Mouse (Mus musculus): ENCODE measurements around the gene Psmb7. TPM values are rescaled to one million over a fixed set of nuclear protein-coding genes. Genes with fewer than 3 reads are reported as not detected.

Psmb7 gene
- total and polyA plus RNA-seq, 2 experiments, result 99.4 to 219 TPM

GRCm38 (mm10) chr2:38621076-38621475, 22.8 kb downstream of the Psmb7 start:
- peak; percentile 64 for DNase-seq (ENCODE audit: extremely low read depth, low read depth, low spot score)
- H3K4me1 ChIP-seq (ENCODE audit: control insufficient read depth, insufficient read depth, low read length), result peaks cover 21% of the 10 kb centered on the region
- no peak overlapping the region for H3K27ac ChIP-seq (replicated peaks; ENCODE audit: insufficient read depth, low read depth, low read length)
- H3K79me2 ChIP-seq (ENCODE audit: control insufficient read depth, insufficient read depth, low read length), result peaks cover 22% of the 10 kb centered on the region; the same call in 1 of the 2 replicates
- no peak overlapping the region for H3K9ac ChIP-seq (ENCODE audit: low read depth, low read length)
- WGBS, result 41% methylated on average over 4 of the region's 4 CpGs
- TF ChIP-seq CTCF (IDR thresholded peaks at IDR 0.05; ENCODE audit: low read depth, low read length), result no peak
- no peak for TF ChIP-seq POLR2A (IDR thresholded peaks at IDR 0.05; ENCODE audit: extremely low read depth, insufficient read depth, low read length)
- no peak overlapping the region for H3K4me3 ChIP-seq (ENCODE audit: insufficient read depth, low read depth, low read length)
- H3K27me3 ChIP-seq (ENCODE audit: control insufficient read depth, insufficient read depth, low read length), result no peaks in the 10 kb centered on the region
- H3K36me3 ChIP-seq (ENCODE audit: control insufficient read depth, insufficient read depth, low read length), result peaks cover 2% of the 10 kb centered on the region; the same call in 1 of the 2 replicates

GRCm38 (mm10) chr2:38619777-38620176, 24.1 kb downstream of the Psmb7 start:
- TF ChIP-seq POLR2A (IDR thresholded peaks at IDR 0.05; ENCODE audit: extremely low read depth, insufficient read depth, low read length) (no peak), CTCF (IDR thresholded peaks at IDR 0.05; ENCODE audit: low read depth, low read length) (no peak)
- no peak for DNase-seq (ENCODE audit: extremely low read depth, low read depth, low spot score)
- Histone ChIP-seq H3K36me3 (ENCODE audit: control insufficient read depth, insufficient read depth, low read length) (peaks cover 2% of the 10 kb centered on the region; the same call in 1 of the 2 replicates), H3K79me2 (ENCODE audit: control insufficient read depth, insufficient read depth, low read length) (peaks cover 26% of the 10 kb centered on the region; the same call in 1 of the 2 replicates), H3K9ac (ENCODE audit: low read depth, low read length) (no peak overlapping the region), H3K4me3 (ENCODE audit: insufficient read depth, low read depth, low read length) (no peak overlapping the region), H3K27me3 (ENCODE audit: control insufficient read depth, insufficient read depth, low read length) (no peaks in the 10 kb centered on the region), H3K4me1 (ENCODE audit: control insufficient read depth, insufficient read depth, low read length) (peaks cover 22% of the 10 kb centered on the region), H3K27ac (replicated peaks; ENCODE audit: insufficient read depth, low read depth, low read length) (no peak overlapping the region)
- WGBS, result 83% methylated on average over 4 of the region's 4 CpGs

- TF ChIP-seq POLR2A (IDR thresholded peaks at IDR 0.05; ENCODE audit: extremely low read depth, insufficient read depth, low read length), result no peak
- no peak for TF ChIP-seq CTCF (IDR thresholded peaks at IDR 0.05; ENCODE audit: low read depth, low read length)
- DNase-seq (ENCODE audit: extremely low read depth, low read depth, low spot score), result no peak
- Histone ChIP-seq H3K4me3 (ENCODE audit: insufficient read depth, low read depth, low read length) (no peak overlapping the region), H3K36me3 (ENCODE audit: control insufficient read depth, insufficient read depth, low read length) (peaks cover 2% of the 10 kb centered on the region; the same call in 1 of the 2 replicates), H3K4me1 (ENCODE audit: control insufficient read depth, insufficient read depth, low read length) (peaks cover 27% of the 10 kb centered on the region), H3K27ac (replicated peaks; ENCODE audit: insufficient read depth, low read depth, low read length) (no peak overlapping the region), H3K79me2 (ENCODE audit: control insufficient read depth, insufficient read depth, low read length) (peaks cover 22% of the 10 kb centered on the region; the same call in 1 of the 2 replicates), H3K27me3 (ENCODE audit: control insufficient read depth, insufficient read depth, low read length) (no peaks in the 10 kb centered on the region), H3K9ac (ENCODE audit: low read depth, low read length) (no peak overlapping the region)
- WGBS, result 92% methylated on average over 5 of the region's 5 CpGs
Measured at GRCm38 (mm10) chr2:38616956-38617872, 26.7 kb downstream of the Psmb7 start.

- Histone ChIP-seq H3K4me1 (ENCODE audit: control insufficient read depth, insufficient read depth, low read length) (peaks cover 27% of the 10 kb centered on the region), H3K9ac (ENCODE audit: low read depth, low read length) (no peak overlapping the region), H3K4me3 (ENCODE audit: insufficient read depth, low read depth, low read length) (no peak overlapping the region), H3K36me3 (ENCODE audit: control insufficient read depth, insufficient read depth, low read length) (peaks cover 2% of the 10 kb centered on the region; the same call in 1 of the 2 replicates), H3K27ac (replicated peaks; ENCODE audit: insufficient read depth, low read depth, low read length) (peak overlapping the region; percentile 41; the same call in 1 of the 2 replicates), H3K27me3 (ENCODE audit: control insufficient read depth, insufficient read depth, low read length) (no peaks in the 10 kb centered on the region), H3K79me2 (ENCODE audit: control insufficient read depth, insufficient read depth, low read length) (peaks cover 18% of the 10 kb centered on the region; the same call in 1 of the 2 replicates)
- WGBS, result 19% methylated on average over 4 of the region's 4 CpGs
- TF ChIP-seq CTCF (IDR thresholded peaks at IDR 0.05; ENCODE audit: low read depth, low read length), result no peak; the same call in none of the 2 replicates
- peak; percentile 86 for DNase-seq (ENCODE audit: extremely low read depth, low read depth, low spot score)
Measured at GRCm38 (mm10) chr2:38616072-38616471, 27.8 kb downstream of the Psmb7 start.

- H3K79me2 ChIP-seq (ENCODE audit: control insufficient read depth, insufficient read depth, low read length), result peaks cover 13% of the 10 kb centered on the region; the same call in 1 of the 2 replicates
- DNase-seq (ENCODE audit: extremely low read depth, low read depth, low spot score), result no peak
- H3K27me3 ChIP-seq (ENCODE audit: control insufficient read depth, insufficient read depth, low read length), result no peaks in the 10 kb centered on the region
- H3K4me1 ChIP-seq (ENCODE audit: control insufficient read depth, insufficient read depth, low read length), result peaks cover 27% of the 10 kb centered on the region
- no peak overlapping the region for H3K4me3 ChIP-seq (ENCODE audit: insufficient read depth, low read depth, low read length)
- no peaks in the 10 kb centered on the region for H3K36me3 ChIP-seq (ENCODE audit: control insufficient read depth, insufficient read depth, low read length)
- H3K27ac ChIP-seq (replicated peaks; ENCODE audit: insufficient read depth, low read depth, low read length), result peak overlapping the region; percentile 37; the same call in 1 of the 2 replicates
- no peak for TF ChIP-seq CTCF (IDR thresholded peaks at IDR 0.05; ENCODE audit: low read depth, low read length)
- no peak for TF ChIP-seq POLR2A (IDR thresholded peaks at IDR 0.05; ENCODE audit: extremely low read depth, insufficient read depth, low read length)
- H3K9ac ChIP-seq (ENCODE audit: low read depth, low read length), result no peak overlapping the region
- 75% methylated on average over 6 of the region's 6 CpGs for WGBS
Measured at GRCm38 (mm10) chr2:38614437-38614836, 29.4 kb downstream of the Psmb7 start.
